Mouse (Mus musculus) fat pad, adult 2 months (tissue): ENCODE data around the gene Apoc3.

ENCODE experiments used
- DNase-seq: peaks from one replicate; pipeline ENCODE4 v3.0.0-alpha.2; 2011; ENCODE audit warnings: low read depth, low spot score; ENCODE audit errors: extremely low read depth

The Apoc3 gene

GRCm38 (mm10) chr9:46235596-46235648 lies at the start of gene Apoc3:
Apoc3 (minus strand) TSS chr9:46235636.
- no peak for DNase-seq

- DNase-seq, result peak; percentile 37
Measured at GRCm38 (mm10) chr9:46282631-46283436, 47.4 kb upstream of the Apoc3 start, which contains the start of gene Bud13. Bud13 (plus strand) TSS chr9:46283008.

- DNase-seq, result no peak
Measured at GRCm38 (mm10) chr9:46274494-46274893, 39.1 kb upstream of the Apoc3 start.

GRCm38 (mm10) chr9:46272677-46273454 lies 37.4 kb upstream of the Apoc3 start, which contains the start of gene Zpr1:
Zpr1 (plus strand) TSS chr9:46273064.
- peak; percentile 37 for DNase-seq

GRCm38 (mm10) chr9:46272070-46272469 lies 36.6 kb upstream of the Apoc3 start:
- no peak for DNase-seq

- DNase-seq, result no peak
Measured at GRCm38 (mm10) chr9:46270782-46271181, 35.3 kb upstream of the Apoc3 start.

- no peak for DNase-seq
Measured at GRCm38 (mm10) chr9:46269125-46269524, 33.7 kb upstream of the Apoc3 start.

GRCm38 (mm10) chr9:46268343-46268873 lies 33.0 kb upstream of the Apoc3 start, which contains the start of gene Apoa5:
Apoa5 (plus strand) TSS chr9:46268633.
- no peak for DNase-seq

- DNase-seq, result no peak
Measured at GRCm38 (mm10) chr9:46261131-46261530, 25.7 kb upstream of the Apoc3 start.

- no peak for DNase-seq
Measured at GRCm38 (mm10) chr9:46259111-46259510, 23.7 kb upstream of the Apoc3 start.

GRCm38 (mm10) chr9:46257546-46257945 lies 22.1 kb upstream of the Apoc3 start:
- no peak for DNase-seq

- DNase-seq, result no peak
Measured at GRCm38 (mm10) chr9:46256658-46257385, 21.4 kb upstream of the Apoc3 start.

GRCm38 (mm10) chr9:46256177-46256576 lies 20.7 kb upstream of the Apoc3 start:
- DNase-seq, result no peak

- peak; percentile 11 for DNase-seq
Measured at GRCm38 (mm10) chr9:46246752-46247324, 11.4 kb upstream of the Apoc3 start.

GRCm38 (mm10) chr9:46243584-46243983 lies 8.1 kb upstream of the Apoc3 start:
- DNase-seq, result no peak

GRCm38 (mm10) chr9:46243122-46243521 lies 7.7 kb upstream of the Apoc3 start:
- no peak for DNase-seq

GRCm38 (mm10) chr9:46241818-46242217 lies 6.4 kb upstream of the Apoc3 start:
- no peak for DNase-seq

GRCm38 (mm10) chr9:46240526-46241153 lies 5.2 kb upstream of the Apoc3 start, which contains the start of gene Apoa4:
Apoa4 (plus strand) TSS chr9:46240696.
- DNase-seq, result no peak

GRCm38 (mm10) chr9:46238850-46239249 lies 3.4 kb upstream of the Apoc3 start:
- no peak for DNase-seq

- no peak for DNase-seq
Measured at GRCm38 (mm10) chr9:46235649-46236048, 213 bp upstream of the Apoc3 start.

GRCm38 (mm10) chr9:46235196-46235595 lies 240 bp downstream of the Apoc3 start:
- DNase-seq, result no peak
